ENCODE assay signal across 10 mouse cellular contexts in the genomic region with DNA sequence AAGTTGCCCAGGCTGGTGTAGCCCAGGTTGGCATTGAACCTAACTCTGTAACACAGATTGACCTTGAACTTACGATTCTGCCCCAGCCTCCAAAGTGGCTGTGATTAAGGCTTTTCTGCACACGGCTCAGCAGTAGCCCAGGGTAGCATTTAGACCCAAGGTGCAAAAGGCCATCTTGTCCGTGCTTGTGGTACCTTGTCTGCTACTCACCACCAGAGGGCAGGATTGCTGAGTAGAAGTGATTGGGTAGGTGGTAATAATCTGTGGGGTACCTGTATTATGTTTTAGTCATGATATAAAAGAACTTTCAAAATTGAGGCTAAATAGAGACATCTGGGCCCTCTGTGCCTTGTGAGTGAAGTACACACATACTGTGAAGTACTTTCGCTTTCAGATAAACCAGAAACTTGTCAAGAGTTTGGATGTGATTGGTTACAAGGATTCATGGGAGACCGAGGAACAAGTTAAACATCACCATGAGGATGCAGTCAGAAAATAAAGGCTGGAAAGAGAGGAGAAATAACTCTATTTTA. TPM values are rescaled to one million over a fixed set of nuclear protein-coding genes. Genes with fewer than 3 reads are reported as not detected.
DNase-seq lines count a peak whose midpoint lies in the region; ATAC-seq lines count a peak whose summit lies in the region.
"Had no signal": no experiment of that assay in that cellular context is flagged by ENCODE, and none has a peak within 500 bp of the region (broad histone marks: within the 10 kb centered on the region; RNA-seq: fewer than 3 reads in every experiment).

No protein-coding gene starts in this region.

- no peak overlapping the region for H3K9ac ChIP-seq in heart, embryonic 11.5 days (ENCODE audit: low read depth, low read length)
- H3K9ac ChIP-seq: embryonic facial prominence, embryonic 13.5 days; lung, embryonic 15.5 days had no signal

- peaks cover 41% of the 10 kb centered on the region for H3K36me3 ChIP-seq in heart, embryonic 11.5 days (ENCODE audit: control insufficient read depth, insufficient read depth, low read length)

- H3K4me2 ChIP-seq in heart, embryonic 11.5 days = no peak overlapping the region
- H3K4me2 ChIP-seq: embryonic facial prominence, embryonic 13.5 days; lung, embryonic 15.5 days had no signal

- ATAC-seq in heart, embryonic 11.5 days (replicated peaks; ENCODE audit: insufficient number of reproducible peaks, low FRiP score, low TSS enrichment) = no peak

- no peak overlapping the region for H3K4me3 ChIP-seq in heart, embryonic 11.5 days (ENCODE audit: low read depth, low read length)
- H3K4me3 ChIP-seq: embryonic facial prominence, embryonic 13.5 days; lung, embryonic 15.5 days had no signal

- no peak overlapping the region for H3K27ac ChIP-seq in heart, embryonic 11.5 days (ENCODE audit: low read depth, low read length)
- H3K27ac ChIP-seq: embryonic facial prominence, embryonic 13.5 days; lung, embryonic 15.5 days had no signal

- no peaks in the 10 kb centered on the region for H3K4me1 ChIP-seq in heart, embryonic 11.5 days (ENCODE audit: control insufficient read depth, insufficient read depth, low read length)
- H3K4me1 ChIP-seq: embryonic facial prominence, embryonic 13.5 days; lung, embryonic 15.5 days had no signal

- no peaks in the 10 kb centered on the region for H3K27me3 ChIP-seq in heart, embryonic 11.5 days (ENCODE audit: control insufficient read depth, insufficient read depth, low read length)
- H3K27me3 ChIP-seq: embryonic facial prominence, embryonic 13.5 days; lung, embryonic 15.5 days had no signal

- no peaks in the 10 kb centered on the region for H3K9me3 ChIP-seq in heart, embryonic 11.5 days (replicated peaks; ENCODE audit: control insufficient read depth, low read length)
- H3K9me3 ChIP-seq: embryonic facial prominence, embryonic 13.5 days; lung, embryonic 15.5 days had no signal

- peak; percentile 27 to 46 for DNase-seq in heart, adult 18-20 months
- DNase-seq in 416B (ENCODE audit: low read depth) (peak; percentile 75), MEL-GATA-1-ER (ENCODE audit: extremely low read depth, low read depth) (peak; percentile 8)
- peak; percentile 11 for DNase-seq in embryo, embryonic 11.5 days (ENCODE audit: low read depth, low spot score)
- peak; percentile 43 for DNase-seq in layer of hippocampus, adult 11-12 months (ENCODE audit: low spot score)
- DNase-seq in retina, embryonic 14.5 days (ENCODE audit: low spot score) = peak; percentile 70
- no peak for DNase-seq in cerebellum, adult 9-10 months

- 77% methylated on average over 5 of the region's 5 CpGs for WGBS in heart, embryonic 11.5 days (ENCODE audit: insufficient replicate concordance)

RNA-seq across cellular contexts. Expression of a gene that starts 37.3 kb away (rescaled TPM):
- total RNA-seq in heart, adult 18-20 months (2021) = 1 to 10 TPM in 1 of 2 experiments, under 1 TPM in 1; 0.45 to 1.4 TPM
- 0.37 and 0.66 TPM in 2 replicates for polyA plus RNA-seq in heart, embryonic 11.5 days (2014; fragmentation: Nextera tagmentation; extraction: Ambion mirVana)
